Mouse (Mus musculus) cerebellum, postnatal 36 days (tissue): Measurements from ENCODE around the gene 1810055G02Rik.
A peak's percentile ranks its signal among the peaks of the same experiment; 100 is the strongest.

Source experiments
- DNase-seq, 2 experiments: peaks; one replicate each; pipeline ENCODE4 v3.0.0; 2021 to 2022; ENCODE audit warnings: mixed read lengths in 2 of 2

Gene 1810055G02Rik

DNA sequence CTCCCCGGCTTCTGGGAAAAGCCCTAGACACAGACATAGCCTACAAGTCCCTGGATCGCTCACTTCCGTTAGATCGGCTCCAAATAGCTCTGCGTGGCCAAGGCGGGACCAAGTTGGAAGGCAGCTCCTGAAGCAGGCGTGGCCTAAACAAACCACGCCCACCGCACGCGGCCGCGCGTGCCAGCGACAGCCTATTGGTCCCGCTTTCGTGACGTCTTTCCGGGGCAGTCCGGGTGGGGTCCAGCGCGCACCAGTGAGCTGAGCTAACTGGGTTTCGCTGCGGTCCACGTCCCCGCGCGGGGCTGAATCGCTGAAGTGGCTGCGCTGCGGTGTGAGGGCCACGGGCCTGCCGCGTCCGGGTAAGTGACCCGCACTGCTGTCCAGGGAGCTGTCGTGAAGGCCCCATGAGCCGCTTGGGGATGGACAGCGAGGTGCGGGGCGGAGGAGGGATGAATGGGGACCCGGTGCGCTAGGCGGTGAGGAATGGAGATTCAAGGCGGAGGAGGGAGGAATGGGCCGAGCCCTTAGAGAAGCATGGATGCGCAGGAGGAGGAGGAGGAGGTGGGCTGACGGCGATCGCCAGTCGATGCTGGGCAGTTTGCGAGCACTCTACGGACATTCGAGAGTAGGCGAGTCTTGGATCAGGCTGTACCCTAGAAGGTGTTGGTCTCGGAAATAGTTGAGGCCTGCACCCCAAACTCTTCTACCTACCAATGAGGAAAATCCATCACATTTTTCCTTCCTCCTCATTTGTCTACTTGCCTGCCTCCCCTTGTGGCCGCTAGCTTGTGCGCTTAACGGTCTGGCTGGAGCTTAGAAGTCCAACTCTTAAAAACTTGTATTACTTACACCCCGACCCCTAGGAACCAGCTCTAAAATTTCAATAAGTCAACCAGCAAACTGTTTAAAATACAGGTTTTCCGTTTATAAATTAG is at the start of gene 1810055G02Rik:
TSS of gene 1810055G02Rik (plus strand) at position 216 of the 935 bp plus-strand sequence.
- peak; percentile 99 for DNase-seq

DNA sequence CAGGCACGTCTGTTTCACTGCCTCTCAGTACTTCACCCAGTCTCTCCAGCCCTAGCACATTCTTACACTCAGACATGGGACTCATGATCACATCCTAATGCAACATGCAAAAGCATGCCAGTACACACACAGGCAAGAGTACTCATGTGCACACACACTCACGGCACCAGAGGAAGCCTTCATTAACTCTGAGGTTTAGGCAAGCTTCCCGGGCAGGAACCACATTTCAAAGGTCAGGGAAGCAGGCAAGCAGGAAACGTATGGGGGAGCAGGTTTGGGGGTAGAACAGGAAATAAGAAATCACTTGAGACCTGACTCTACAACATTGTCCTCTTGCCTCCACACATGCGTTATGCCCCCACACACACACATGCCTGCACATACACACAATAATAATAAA is 42.6 kb upstream of the 1810055G02Rik start:
- no peak for DNase-seq

DNA sequence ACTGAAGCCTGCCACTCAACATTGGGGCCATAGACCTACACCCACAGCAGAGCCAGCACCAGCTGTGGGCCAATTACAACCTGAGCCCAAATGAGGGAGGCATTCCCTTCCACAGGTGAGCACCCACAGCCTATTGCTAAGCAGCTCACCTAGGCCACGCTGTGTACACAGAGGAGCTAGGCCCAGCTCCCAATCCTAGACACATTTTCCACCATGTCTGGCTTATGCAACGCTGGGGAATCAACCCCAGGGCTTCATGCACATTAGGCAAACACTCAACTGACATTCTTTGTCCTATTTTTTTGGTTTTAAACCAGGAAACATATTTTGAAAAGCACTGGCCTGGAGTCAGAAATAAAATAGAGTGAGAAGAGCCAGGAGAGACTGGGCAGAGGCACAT is 41.5 kb upstream of the 1810055G02Rik start:
- DNase-seq, result no peak

DNA sequence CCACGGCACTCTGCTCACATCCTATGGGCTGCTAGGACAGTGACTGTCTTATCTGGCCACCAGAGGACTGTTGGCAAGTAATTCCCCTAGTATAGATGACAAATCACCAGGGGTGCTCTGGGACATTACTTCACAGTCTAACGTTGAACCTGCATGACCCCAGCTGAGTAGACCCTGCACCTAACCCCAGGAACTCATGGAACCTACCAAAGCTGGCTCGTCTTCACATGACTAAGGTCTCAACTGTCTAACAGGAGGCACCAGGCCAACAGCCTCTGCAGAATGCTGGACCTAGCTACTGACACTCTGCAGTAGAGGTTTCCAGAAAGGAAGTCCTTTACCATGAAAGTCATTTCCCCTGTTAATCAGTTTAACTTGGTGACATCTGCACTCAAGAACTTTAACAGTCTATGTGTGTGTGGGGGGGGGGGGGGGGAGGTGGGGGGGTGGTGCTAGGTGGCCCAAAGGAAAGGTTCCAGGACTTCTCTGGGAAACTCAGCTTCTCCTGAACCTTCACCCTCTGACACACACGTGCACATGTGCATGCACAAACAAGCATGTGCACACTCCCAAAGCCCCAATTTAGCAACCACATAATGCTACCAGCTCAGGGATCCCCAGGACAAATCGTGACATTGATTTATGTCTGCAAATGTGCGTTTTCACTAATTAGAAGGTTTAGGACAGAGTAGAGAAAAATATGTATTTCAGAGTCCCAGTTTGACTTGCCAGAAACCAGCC is 40.8 kb upstream of the 1810055G02Rik start:
- no peak for DNase-seq

DNA sequence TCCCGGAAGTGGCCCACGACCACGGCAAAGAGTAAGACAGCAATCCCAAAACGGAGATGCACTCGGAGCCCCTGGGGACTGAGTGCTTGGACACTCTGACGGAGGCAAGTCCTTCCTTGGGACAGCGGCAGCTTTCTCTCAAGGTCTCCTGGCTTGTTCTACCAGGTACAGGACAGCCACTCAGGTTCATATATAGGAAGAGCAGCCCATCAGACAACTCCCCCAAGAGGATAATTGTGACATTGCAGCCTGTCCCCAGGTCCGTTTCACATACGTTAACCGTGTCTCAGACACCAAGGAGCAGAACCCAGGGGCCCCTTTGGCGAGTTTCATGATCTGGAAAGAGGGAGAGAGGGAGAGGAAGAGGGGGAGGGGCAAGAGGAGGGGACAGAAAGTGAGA is 40.1 kb upstream of the 1810055G02Rik start:
- no peak for DNase-seq

DNA sequence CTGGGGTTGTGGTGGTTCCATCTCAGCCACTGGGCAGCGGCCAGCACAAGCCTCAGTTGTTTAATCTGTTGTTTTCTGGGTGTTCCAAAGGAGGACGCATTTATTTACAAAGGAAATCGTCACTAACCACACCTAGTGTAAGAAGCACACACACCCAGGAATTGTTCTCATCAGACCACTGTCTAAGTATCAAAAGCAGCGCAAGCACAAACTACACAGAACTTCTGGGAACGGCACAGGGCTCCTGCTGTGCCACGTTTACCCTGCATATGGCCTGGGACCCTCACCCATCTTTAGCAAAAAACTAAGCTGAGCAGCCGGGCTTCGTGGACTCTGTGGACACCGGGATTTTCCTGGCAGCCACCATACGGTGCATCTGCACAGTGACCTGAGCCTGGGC is 39.5 kb upstream of the 1810055G02Rik start:
- no peak for DNase-seq

DNA sequence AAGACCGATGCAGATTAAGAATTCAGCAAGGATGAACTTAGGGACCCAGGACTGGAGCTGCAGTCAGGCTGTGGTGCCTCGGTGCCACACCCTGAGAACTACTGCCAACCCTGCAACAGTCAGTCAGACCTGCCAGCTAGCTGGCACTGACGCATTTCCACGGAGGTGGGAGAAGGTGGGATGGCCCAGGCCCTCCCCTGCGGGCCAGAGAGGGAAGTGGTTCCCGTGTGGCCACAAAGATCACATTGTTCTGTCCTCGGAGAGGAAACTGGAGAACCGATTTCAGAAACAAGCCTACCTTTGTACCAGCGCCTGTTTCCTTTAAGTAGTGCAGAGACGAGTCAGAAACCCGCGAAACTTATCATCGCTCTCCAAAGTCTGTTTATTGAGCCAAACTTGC is 39.0 kb upstream of the 1810055G02Rik start:
- no peak for DNase-seq

DNA sequence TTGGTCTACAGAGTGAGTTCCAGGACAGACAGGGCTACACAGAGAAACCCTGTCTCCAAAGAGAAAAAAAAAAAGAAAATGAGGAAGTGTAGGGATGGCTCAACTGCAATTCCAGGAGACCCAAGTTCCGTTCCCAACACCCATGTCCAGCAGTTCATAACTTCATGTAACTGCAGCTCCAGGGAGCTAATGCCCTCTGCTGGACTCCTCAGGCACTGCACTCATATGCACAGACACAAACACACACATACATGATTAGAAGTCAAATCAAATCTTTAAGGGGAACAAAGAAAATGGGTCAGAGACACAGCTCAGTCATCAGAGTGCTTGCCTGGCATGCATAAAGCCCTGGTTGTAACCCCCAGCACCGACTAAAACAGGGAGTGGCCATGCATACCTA is 34.9 kb upstream of the 1810055G02Rik start:
- no peak for DNase-seq

DNA sequence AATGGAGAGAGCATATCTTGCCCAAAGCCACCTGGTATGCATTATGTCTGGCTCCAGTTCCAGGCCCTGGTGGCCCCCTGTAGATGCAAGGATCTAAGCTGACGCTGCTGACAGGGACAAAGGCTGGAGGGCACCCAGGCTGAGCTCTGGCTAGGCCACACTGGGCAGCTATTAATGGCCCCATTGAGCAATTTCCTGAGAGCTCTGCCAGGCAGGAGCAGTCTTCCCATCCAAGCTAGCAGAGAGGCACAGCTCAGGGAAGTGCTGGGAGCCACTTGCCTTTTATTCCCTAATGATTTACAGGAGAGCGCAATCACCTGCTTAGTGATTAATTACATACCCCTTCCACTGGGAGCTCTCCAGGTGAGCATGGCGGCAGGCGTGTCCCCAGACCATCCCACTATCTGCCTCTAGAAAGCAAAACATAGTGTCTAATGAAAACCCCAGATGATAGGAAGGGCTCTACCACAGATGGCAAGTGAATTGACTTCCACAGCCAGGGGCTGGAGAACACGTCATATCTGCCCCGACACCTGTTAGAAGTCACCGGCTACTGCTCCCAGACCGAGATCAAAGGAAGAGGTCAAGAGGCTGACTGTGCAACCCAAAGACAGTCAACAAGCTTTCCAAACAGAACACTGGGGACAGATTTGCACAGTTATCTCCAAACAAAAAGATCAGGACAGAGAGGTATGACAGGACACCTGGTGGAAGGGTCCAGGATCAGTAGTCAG is 33.8 kb upstream of the 1810055G02Rik start:
- no peak for DNase-seq

DNA sequence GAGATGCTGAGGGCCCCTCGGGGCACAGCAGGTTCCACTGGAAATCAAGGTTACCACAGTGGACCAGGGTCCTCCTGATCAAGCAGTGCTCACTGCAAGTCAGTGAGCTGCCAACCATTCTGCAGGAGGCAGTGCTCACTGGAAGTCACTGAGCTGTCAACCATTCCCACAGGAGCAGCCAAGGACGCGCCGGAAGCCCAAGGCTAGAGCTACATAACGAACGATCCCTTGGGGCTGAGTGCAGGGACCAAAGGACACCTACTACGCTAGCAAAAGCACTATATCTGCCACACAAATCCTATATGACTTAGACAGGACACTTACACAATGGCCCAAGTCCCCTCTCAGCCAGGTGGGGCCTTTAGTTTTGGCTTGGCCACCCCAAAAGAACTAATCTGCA is 27.4 kb upstream of the 1810055G02Rik start:
- DNase-seq, result no peak

DNA sequence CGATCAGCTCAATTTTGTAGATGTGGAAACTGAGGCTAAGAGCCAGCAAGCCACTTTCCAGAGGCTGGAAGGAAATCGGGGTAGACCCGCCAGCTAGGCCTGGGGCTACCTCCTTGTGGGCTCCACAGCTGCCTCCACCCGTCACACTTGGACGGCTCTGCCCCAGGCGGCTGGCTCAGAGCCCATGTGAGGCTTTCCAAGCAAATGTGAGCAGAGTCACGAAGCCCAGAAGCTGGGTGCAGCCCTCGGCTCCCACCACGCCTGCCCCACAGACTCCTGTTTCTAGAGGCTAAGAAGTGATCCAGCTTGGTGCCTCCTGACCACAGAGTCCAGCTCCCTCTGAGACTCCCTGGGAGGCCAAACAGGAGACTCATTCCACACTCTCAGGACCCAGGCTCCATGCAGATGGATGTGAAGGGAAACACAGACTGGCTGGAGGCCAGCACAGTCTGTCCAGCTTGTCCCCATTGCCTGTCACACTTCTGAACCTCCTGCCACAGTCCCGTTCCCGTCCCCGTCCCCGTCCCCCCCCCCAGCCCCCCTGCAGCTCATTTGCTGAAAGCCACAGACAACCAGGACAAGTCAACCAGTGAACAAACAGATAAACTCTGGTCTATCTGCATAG is 26.7 kb upstream of the 1810055G02Rik start:
- peak; percentile 45 to 47 for DNase-seq

DNA sequence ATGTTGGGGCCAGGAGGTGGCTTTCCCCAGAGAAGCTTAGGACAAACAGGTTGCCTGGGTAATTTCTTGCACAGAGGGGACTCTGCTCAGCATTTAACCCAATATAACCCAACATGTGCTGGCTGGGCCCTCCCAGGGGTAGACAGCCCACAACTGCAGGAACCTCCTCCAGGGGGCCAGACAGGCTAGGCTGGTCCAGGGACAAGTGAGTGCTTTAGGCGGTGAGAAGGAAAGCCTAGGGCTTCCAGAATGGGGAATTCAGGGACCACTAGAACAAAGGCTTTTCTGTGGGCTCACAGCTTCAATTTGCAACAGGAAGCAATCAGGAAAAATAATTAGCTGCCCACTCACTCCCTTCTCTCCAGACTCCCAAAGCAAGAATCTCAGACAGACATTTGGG is 23.7 kb upstream of the 1810055G02Rik start:
- DNase-seq, result no peak

DNA sequence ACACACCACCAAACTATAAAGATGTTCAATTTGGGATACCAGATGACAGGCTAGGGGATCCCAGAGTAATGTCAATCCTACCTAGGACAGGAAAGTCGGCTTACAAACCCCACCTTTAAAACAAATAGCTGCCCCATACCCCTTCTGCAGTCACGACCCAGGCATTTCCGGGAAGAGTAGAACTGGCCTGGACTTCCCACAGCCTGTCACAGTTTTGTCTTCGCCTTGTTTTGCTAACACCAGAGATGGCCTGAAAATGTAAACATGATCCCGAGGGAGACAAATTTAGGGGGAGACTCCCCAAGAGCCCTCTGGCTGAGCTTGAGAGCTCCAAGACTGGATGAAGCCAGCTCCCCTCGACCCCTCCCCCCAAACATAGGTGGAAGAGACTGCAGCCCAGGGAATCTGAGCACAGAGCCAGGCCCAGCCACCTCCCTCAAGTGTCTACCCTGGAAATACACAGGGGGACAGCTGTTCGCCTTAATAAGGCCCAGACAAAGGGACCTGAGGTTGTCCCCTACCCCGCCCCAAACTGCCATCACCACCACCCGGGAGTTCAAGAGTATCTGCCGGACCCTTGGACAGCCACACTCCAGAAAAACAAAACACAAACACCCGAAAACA is 23.0 kb upstream of the 1810055G02Rik start:
- no peak for DNase-seq

DNA sequence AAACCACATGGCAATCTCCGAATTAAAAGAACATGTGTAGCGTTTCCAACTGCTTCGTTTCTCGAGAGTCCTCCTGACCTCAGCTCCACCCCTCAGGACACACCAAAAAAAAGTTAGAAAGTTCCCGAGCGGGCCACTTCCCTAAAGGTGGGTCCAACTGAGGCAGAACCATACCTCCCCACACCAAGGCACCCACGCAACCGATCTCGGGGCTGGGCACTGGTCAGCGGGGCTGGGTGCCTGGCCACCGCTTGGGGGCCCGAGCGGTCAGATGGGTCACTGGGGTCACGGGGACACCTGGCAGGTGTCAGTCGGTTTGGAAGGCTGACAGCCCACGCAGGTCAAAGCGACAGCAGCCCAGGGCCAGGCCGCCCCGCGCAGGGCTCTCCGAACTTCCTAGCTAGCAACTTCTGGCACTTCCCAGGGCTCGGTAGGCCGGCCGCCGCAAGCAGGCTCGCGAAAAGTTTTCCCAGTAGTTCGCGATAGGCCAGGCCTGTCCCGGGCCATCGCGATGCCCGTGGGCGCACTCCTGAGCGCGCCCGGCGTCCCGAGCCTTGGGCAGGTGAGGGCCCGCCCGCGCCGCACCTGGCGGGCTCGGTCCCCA is 22.4 kb upstream of the 1810055G02Rik start:
- no peak for DNase-seq

DNA sequence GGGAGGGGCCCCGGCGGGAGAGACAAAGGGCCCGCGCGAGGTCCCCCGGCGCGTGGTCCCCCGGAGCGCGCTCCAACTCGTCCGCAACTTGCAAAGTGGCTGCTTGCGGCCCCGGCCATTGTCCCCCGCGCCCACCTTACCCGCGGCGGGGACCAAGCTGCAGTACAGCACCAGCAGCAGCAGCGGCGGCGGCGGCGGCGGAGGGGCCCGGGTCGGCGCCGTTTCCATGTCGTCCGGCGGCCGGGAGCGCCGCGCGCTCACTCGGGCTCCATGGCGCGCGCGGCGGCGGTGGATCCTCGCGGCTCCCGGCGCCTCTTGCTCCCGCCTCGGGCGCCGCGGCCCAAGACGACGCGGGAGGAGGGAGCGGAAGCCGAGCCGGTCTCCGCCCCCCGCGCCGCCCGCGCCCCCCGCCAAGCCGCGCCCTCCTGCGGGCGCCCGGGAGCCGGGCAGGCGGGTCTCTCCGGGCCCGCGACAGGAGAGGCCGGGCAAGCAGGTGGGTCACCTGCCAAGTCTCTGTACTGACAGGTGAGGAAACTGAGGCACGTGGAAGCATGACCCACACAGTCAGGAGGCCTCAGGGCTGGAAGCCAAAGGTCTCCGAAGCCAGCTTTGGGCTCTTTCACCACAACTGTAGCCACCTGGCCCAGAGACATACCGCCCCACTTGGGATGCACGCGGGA is 21.7 kb upstream of the 1810055G02Rik start, which contains the start of gene Lrp5:
TSS of gene Lrp5 (minus strand) at position 350 of the 680 bp plus-strand sequence.
- no peak for DNase-seq

DNA sequence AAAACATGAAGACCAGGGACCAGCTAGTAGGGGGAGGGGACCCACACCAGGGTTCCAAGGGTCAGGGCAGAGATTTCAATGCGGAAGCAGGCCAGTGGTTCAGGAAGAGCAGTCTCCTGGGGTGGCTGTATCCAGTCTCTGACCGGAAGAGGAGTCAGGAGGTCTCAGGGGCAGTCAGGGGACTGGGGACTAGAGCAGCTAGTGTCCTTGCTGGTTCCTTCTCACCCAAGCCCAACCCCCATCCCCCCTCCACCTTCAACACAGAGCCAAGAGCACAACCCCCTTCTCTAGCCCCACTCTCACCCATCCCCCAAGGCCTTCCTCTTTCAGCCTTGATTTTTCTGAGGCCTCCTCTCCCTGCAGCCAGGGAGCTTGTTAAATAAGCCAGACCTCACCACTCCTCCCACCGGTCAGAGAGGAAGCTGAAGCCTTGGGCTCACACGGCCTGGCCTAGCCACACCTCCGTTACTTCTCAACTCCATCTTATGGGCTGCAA is 20.4 kb upstream of the 1810055G02Rik start:
- DNase-seq, result no peak

DNA sequence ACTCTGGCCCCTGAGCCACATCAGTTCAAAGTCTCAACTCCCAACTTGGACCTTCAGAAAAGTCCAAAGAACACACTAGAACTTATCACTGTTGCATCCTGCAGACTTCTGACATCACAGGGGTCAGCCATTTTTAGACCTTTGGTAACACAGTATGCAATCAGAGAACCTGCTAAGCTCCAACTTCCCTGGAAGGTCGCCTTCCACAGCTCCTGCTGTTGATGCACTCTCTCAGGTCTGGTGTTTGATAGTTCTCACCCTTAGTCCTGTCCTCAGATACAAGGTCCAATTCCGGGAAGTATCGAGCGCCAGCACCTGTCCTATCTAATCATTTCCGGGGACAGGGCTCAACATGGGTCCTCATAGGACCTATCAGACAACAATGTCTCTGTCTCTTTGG is 16.8 kb upstream of the 1810055G02Rik start:
- no peak for DNase-seq

DNA sequence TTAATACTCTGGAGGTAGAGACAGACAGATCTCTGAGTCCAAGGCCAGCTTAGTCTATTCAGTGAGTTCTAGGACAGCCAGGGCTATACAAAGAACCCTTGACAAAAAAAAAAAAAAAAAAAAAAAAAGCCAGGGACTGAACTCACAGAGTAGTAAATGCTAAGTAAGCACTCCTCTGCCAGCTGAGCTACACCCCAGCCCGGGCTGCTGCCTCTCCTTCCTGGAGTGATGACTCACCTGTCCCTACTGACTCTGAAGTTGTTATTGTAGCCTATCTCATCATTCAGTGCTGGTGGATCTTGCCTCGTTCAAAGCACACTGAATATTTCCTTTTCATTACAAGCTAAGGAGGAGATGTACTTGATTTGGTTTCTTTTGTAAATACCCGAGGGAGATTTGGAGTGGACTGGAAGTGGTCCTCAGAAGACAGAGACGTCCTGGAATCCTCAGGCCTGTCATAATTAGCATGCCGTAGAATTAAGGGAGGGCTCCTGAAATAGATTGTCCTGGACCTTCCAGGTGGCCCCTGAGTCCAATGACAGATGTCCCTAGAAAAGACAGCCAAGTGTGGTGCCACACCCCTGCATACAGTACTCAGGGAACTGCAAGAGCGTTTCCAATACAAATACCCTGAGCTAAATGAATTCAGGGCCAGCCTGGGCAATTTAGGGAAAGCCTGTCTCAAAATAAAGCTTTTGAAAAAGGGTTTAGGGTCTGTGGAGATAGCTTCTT is 15.5 kb upstream of the 1810055G02Rik start:
- DNase-seq, result peak; percentile 27 to 29

DNA sequence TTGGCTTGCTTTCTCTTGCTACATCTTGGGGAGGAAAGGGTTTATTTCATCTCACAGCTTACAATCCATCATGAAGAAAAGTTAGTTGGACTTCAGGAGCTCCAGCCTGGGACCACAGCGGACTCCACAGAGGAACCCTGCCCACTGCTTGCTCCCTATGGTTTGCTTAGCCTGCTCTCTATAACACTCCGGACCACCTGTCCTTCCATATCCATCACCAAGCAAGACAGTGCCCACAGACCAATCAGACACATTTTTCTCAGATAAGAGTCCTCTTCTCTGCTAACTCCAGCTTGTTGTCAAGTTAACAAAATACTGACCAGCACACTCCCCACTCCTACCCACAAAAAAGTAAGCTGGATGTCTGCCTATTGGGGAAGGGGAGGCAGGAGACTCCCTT is 13.6 kb upstream of the 1810055G02Rik start:
- DNase-seq, result no peak

DNA sequence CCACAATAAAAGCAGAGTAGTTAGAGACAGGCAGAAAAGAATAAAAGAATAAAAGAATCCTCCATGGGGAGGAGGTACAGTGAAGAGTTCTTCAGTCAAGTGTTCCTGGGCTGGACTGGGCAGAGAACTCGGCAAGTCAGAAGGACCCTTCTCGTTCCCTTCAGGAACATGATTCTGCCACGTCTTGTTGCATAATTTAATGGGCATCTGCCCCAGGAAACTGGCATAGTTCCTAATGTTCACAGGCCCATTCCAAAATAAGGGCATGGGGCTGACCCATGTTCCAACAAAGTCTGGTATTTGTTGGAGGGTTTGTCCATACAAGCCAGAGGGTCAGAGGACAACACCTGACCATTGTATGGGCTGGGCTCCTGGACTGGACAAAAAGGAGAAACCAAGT is 13.1 kb upstream of the 1810055G02Rik start:
- DNase-seq, result no peak
